Mouse (Mus musculus) c-Kit-positive CD71-positive TER-119-negative erythroid progenitor cells, embryonic 14.5 days (primary cell): ENCODE results near the gene 4930523C07Rik.

Experiments used
- DNase-seq: peaks from one replicate; pipeline ENCODE4 v3.0.0-alpha.2; 2013; ENCODE audit warnings: low read depth

Gene 4930523C07Rik

DNA sequence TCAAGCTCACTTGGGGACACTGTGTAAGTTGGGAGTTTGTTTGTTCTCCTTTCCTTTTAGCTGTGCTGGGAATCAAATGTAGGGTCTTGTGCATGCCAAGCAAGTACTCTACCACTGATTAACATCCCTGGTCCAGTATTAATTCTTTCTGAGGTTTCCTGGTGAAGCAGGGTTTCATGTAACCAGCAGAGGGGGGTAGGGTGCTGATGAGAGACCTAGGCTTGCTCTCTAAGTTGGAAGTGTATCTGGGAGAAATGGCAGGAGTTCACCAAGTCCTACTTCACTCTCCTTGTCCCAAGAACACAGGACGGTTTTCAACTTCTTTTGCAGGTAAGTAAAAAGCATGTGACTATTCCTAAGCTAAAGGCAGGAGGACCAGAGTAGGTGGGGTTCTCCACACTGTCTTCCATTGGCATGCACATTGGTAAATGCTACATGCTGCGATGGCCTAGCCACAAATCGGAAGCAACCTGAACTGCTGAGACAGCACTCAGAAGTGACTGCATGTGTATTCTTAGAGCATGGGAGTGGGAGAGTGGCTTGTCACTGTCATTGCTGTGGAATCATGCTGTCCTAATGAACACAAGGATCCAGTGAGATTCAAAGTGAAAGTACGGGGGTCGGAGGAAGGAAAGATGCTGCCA lies 55.6 kb downstream of the 4930523C07Rik start:
- DNase-seq = no peak

- DNase-seq = no peak
Observed at GRCm38 (mm10) chr1:160100996-160101395, 56.8 kb downstream of the 4930523C07Rik start.

GRCm38 (mm10) chr1:160105426-160105825 lies 61.2 kb downstream of the 4930523C07Rik start:
- no peak for DNase-seq

- no peak for DNase-seq
Observed at GRCm38 (mm10) chr1:160108604-160109003, 64.4 kb downstream of the 4930523C07Rik start.

- DNase-seq = no peak
Observed at GRCm38 (mm10) chr1:160123957-160124356, 79.8 kb downstream of the 4930523C07Rik start.
